Mouse (Mus musculus) limb, embryonic 14.5 days (tissue): ENCODE data around the gene Fbxw7. TPM values are rescaled to one million over a fixed set of nuclear protein-coding genes. Genes with fewer than 3 reads are reported as not detected.

ENCODE experiments used
- ATAC-seq: fragments of 200-750 bp; cut with Nextera tagmentation; 2 replicates; pipeline ENCODE4 v1.8.0; 2017; ENCODE audit warnings: low read depth, moderate number of reproducible peaks, moderate TSS enrichment; ENCODE audit not compliant: low FRiP score
- DNase-seq: peaks from one replicate; pipeline ENCODE4 v3.0.0-alpha.2; 2015; ENCODE audit warnings: low spot score
- H3K27ac ChIP-seq: fragments of 300-500 bp; sonication (generic); replicated peaks from 2 replicates; pipeline ENCODE4 v1.5.1; 2014; ENCODE audit warnings: low read depth, mild to moderate bottlenecking, low read length, moderate library complexity, mixed read lengths
- H3K27me3 ChIP-seq: fragments of 300-500 bp; sonication (generic); 2 replicates; pipeline ENCODE4 v1.6.1; 2014; ENCODE audit warnings: low read length, mixed read lengths; ENCODE audit not compliant: control insufficient read depth, insufficient read depth
- H3K36me3 ChIP-seq: fragments of 300-500 bp; sonication (generic); 2 replicates; pipeline ENCODE4 v1.6.1; 2014; ENCODE audit warnings: mild to moderate bottlenecking, low read length, moderate library complexity, mixed read lengths; ENCODE audit not compliant: control insufficient read depth, insufficient read depth
- H3K4me1 ChIP-seq: fragments of 300-500 bp; sonication (generic); 2 replicates; pipeline ENCODE4 v1.6.1; 2014; ENCODE audit warnings: antibody characterized with exemption, low read length, mixed read lengths; ENCODE audit not compliant: control insufficient read depth, insufficient read depth
- H3K4me2 ChIP-seq: fragments of 300-500 bp; sonication (generic); replicated peaks from 2 replicates; pipeline ENCODE4 v1.6.1; 2014; ENCODE audit warnings: low read depth, mild to moderate bottlenecking, low read length, moderate library complexity; ENCODE audit not compliant: severe bottlenecking
- H3K4me3 ChIP-seq: fragments of 300-500 bp; sonication (generic); replicated peaks from 2 replicates; pipeline ENCODE4 v1.5.1; 2014; ENCODE audit warnings: low read length
- H3K9ac ChIP-seq: fragments of 300-500 bp; sonication (generic); 2 replicates; pipeline ENCODE4 v1.6.1; 2014; ENCODE audit warnings: mild to moderate bottlenecking, low read depth, low read length, moderate library complexity; ENCODE audit not compliant: severe bottlenecking
- H3K9me3 ChIP-seq: fragments of 300-500 bp; sonication (generic); 2 replicates; pipeline ENCODE4 v1.6.1; 2016; ENCODE audit warnings: low read length; ENCODE audit not compliant: control insufficient read depth
- POLR2A ChIP-seq: fragments of 200-500 bp; IDR thresholded peaks from 2 replicates; pipeline ENCODE4 v1.8.0; 2012; ENCODE audit warnings: inconsistent platforms, mild to moderate bottlenecking, moderate library complexity, borderline replicate concordance; ENCODE audit not compliant: insufficient read depth, insufficient read length; ENCODE audit errors: extremely low read depth
- WGBS: fragments of 180-500 bp; shearing (Covaris S2); extraction: QIAGEN DNeasy Blood & Tissue Kit; methylation state at CpG from one replicate; pipeline ENCODE4 v1.1.7; 2014; 5-methylcytosine and 5-hydroxymethylcytosine counted together
- polyA plus RNA-seq, 2 experiments: library from polyadenylated mRNA; depleted of rRNA in 1 of 2; stranded (reverse) in 1 of 2; unstranded in 1 of 2; fragments of >200 nt; fragmentation: Nextera tagmentation in 1 of 2; extraction: Ambion mirVana in 1 of 2; gene quantifications; 2 replicates each; pipeline versions ENCODE4 v1.2.1 to v1.2.3; 2012 to 2014

Gene Fbxw7
- polyA plus RNA-seq, 2 experiments, result 10.6 to 13.4 TPM

GRCm38 (mm10) chr3:84865684-84866083, 50.6 kb downstream of the Fbxw7 start:
- Histone ChIP-seq H3K4me3 (no peak overlapping the region), H3K4me1 (no peaks in the 10 kb centered on the region), H3K27ac (no peak overlapping the region), H3K4me2 (no peak overlapping the region), H3K36me3 (0 out of 2 replicates have a peak, but pooled peaks cover 3% of the 10 kb centered on the region), H3K9me3 (no peaks in the 10 kb centered on the region), H3K27me3 (no peaks in the 10 kb centered on the region), H3K9ac (no peak overlapping the region)
- no peak for TF ChIP-seq POLR2A
- WGBS, result 66% methylated on average over 3 of the region's 3 CpGs
- no peak for DNase-seq
- ATAC-seq, result no peak

DNA sequence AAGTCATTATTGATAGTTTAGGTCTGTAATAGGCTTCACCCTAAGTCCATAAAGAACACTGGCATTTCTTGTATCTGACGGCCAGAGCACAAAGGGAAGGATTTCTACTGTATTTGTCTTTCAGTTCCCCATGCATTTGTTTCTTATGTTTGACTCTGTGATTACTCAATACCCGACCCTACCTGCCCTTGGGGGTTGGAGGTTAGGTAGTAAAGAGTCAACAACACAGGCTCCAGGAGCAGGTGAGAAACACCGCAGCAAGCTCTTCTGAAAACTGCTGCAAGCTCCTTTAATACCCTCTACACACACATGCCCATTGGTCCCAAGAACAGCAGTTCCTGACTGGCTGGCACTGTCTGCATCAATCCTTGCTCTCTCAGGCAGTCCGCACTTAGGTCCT, 51.8 kb downstream of the Fbxw7 start:
- Histone ChIP-seq H3K4me1 (no peaks in the 10 kb centered on the region), H3K4me3 (no peak overlapping the region), H3K9ac (no peak overlapping the region), H3K9me3 (no peaks in the 10 kb centered on the region), H3K4me2 (no peak overlapping the region), H3K27ac (no peak overlapping the region), H3K36me3 (0 out of 2 replicates have a peak, but pooled peaks cover 3% of the 10 kb centered on the region), H3K27me3 (no peaks in the 10 kb centered on the region)
- ATAC-seq (no peak), DNase-seq (no peak)
- TF ChIP-seq POLR2A, result no peak
- WGBS, result 61% methylated on average over 4 of the region's 4 CpGs

DNA sequence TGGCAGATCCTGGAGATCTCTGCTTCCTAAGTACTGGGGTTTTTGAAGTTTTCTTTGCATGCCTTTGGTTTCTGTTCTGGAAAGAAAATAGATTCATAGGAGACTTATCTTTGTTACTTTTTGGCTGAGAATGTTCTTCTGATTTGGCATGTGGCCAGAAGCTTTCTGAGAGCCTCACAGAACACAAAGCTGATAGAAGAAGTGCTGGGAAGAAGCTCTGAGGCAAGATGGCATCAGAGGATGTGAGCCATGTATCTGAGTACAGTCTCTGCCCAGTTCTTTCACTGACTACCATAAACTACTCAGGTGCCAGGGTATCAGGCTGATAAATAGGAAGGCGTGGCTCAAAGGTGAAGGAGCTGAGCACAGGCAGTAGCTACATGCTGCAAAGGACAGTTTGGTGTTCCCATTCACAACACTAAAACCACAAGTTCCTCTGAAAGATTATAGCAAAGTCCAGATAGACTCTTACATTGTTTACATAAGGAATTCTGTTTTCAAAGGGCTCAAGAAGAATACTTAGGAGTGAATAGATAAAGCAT, 52.4 kb downstream of the Fbxw7 start:
- H3K27ac ChIP-seq, result no peak overlapping the region
- no peak overlapping the region for H3K4me3 ChIP-seq
- 0 out of 2 replicates have a peak, but pooled peaks cover 3% of the 10 kb centered on the region for H3K36me3 ChIP-seq
- no peak overlapping the region for H3K4me2 ChIP-seq
- no peak for ATAC-seq
- no peak for TF ChIP-seq POLR2A
- WGBS, result 67% methylated on average over 1 of the region's 1 CpGs
- H3K9ac ChIP-seq, result no peak overlapping the region
- no peaks in the 10 kb centered on the region for H3K9me3 ChIP-seq
- no peaks in the 10 kb centered on the region for H3K4me1 ChIP-seq
- no peak for DNase-seq
- H3K27me3 ChIP-seq, result no peaks in the 10 kb centered on the region

DNA sequence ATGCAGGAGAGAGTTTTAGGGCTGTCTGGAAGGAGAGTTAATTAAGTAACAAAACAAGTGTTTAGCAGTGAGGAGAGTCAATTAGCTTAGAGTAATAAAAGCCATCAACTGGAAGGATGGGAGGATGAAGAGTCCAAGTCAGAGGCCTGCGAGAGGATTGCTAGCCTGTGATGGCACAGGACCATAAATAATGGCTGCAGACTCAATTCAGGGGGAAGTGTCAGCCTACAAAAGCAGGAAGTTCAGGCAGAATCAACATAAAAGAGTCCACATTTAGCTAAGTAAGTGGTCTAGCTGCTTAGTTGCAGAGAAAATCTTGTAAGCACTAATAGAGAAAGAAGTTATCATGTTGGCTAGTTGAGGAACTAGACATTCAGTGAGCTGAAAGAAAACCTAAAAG, 52.9 kb downstream of the Fbxw7 start:
- H3K4me2 ChIP-seq, result no peak overlapping the region
- 0 out of 2 replicates have a peak, but pooled peaks cover 3% of the 10 kb centered on the region for H3K36me3 ChIP-seq
- WGBS, result 19% methylated on average over 1 of the region's 1 CpGs
- no peaks in the 10 kb centered on the region for H3K27me3 ChIP-seq
- no peak for TF ChIP-seq POLR2A
- H3K9me3 ChIP-seq, result no peaks in the 10 kb centered on the region
- H3K27ac ChIP-seq, result no peak overlapping the region
- no peak overlapping the region for H3K4me3 ChIP-seq
- no peak for DNase-seq
- H3K9ac ChIP-seq, result no peak overlapping the region
- H3K4me1 ChIP-seq, result no peaks in the 10 kb centered on the region
- no peak for ATAC-seq

DNA sequence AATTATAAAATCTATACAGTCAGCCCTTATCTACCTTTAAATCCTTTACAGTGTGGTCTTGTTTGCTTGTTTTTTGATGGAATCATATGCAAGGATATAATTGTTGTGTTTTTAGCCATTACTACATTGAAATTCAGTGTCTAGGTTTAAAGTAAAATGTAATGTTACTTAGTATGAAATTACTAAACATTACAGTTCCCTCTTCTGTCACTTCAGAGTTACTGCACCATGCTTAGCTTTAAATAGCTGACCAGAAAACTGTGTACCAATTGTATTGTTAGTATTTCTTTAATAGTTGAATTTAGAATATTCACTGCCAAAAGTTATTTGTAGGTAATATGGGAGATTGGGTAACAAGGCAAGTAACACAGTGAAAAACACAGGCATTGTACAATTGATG, 55.1 kb downstream of the Fbxw7 start:
- H3K27ac ChIP-seq, result no peak overlapping the region
- H3K4me2 ChIP-seq, result no peak overlapping the region
- TF ChIP-seq POLR2A, result no peak
- H3K4me3 ChIP-seq, result no peak overlapping the region
- H3K27me3 ChIP-seq, result no peaks in the 10 kb centered on the region
- no peaks in the 10 kb centered on the region for H3K4me1 ChIP-seq
- H3K9ac ChIP-seq, result no peak overlapping the region
- ATAC-seq, result no peak
- no peaks in the 10 kb centered on the region for H3K36me3 ChIP-seq
- no peak for DNase-seq
- no peaks in the 10 kb centered on the region for H3K9me3 ChIP-seq

DNA sequence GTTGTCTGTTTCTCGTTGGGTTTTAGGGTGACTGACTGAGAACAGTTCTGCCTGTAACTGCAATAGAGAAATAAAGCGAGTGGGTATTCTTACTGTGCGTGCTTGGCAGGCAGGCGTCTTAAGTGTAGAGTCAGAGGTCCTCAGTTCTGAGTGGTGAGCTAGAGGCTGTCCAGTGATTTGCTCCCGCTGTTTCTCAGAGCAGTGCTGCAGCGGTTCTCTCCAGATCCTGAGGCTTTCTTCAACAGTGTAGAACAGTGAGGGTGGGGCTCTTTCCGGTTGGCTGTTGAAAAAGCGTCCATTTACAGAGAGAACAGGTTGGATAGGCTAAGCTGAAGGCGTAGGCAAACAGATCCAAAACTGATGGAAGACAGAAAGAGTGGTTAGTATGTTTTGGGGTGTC, 60.2 kb downstream of the Fbxw7 start:
- Histone ChIP-seq H3K4me3 (no peak overlapping the region), H3K9me3 (no peaks in the 10 kb centered on the region), H3K4me2 (no peak overlapping the region), H3K9ac (no peak overlapping the region), H3K27ac (no peak overlapping the region), H3K27me3 (no peaks in the 10 kb centered on the region), H3K36me3 (no peaks in the 10 kb centered on the region), H3K4me1 (no peaks in the 10 kb centered on the region)
- 74% methylated on average over 9 of the region's 9 CpGs for WGBS
- no peak for TF ChIP-seq POLR2A
- no peak for ATAC-seq
- no peak for DNase-seq
